In the genomic region with DNA sequence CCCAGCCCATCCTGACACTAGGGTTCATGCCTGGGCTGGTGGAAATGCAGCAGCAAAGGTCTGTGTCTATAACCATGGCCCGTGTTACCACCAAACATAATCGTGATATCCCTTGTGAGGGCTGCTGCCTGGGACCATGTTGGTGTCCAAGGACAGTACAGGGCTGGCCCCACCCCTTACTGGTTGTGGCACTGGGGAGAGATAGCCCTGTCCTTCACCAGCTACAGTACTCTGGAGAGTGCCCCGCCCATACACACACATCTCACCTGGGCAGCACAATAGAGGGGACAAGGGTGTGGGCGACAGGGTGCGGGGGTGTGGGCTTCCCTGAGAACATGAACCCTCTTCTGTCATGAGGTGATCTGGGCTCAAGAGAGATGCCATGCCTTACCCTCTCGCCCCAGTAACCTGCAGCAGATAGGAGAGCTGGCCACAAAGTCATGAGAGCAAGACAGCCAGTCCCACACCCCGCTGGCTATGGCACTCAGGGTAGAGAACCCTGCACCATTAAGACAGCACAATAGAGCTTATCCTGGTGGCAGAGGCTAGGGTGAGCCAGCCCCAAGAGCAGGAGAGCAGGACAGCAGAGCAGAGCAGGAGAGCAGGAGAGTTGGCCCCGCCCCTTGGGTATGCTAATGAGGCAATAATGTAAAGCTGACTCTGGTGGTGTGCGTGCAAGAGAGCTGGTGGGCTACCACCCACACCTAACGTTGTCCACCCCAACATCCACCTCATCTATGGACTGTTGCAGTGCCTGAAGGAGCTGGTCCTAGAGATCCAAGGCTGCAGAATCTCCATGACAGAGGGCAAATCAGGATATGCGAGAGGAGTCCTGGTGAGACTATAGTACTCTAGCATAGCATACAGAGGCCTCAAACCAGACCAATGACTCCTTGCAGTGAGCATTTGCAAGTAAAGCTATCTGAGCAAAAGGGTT, we compare ENCODE assay signal across 18 mouse cellular contexts. TPM values are rescaled to one million over a fixed set of nuclear protein-coding genes. Genes with fewer than 3 reads are reported as not detected.
DNase-seq lines count a peak whose midpoint lies in the region; ATAC-seq and TF ChIP-seq lines count a peak whose summit lies in the region.
"Had no signal": no experiment of that assay in that cellular context is flagged by ENCODE, and none has a peak within 500 bp of the region (broad histone marks: within the 10 kb centered on the region; RNA-seq: fewer than 3 reads in every experiment).

No protein-coding gene starts in this region.

- H3K36me3 ChIP-seq in hindbrain, embryonic 14.5 days (replicated peaks; ENCODE audit: control insufficient read depth, insufficient read depth) = no peaks in the 10 kb centered on the region
- no peaks in the 10 kb centered on the region for H3K36me3 ChIP-seq in hindbrain, postnatal 0 days (ENCODE audit: insufficient read depth, low read length)
- H3K36me3 ChIP-seq in ES-Bruce4 (ENCODE audit: control insufficient read depth, insufficient read depth, low read length, poor library complexity, severe bottlenecking) = no peaks in the 10 kb centered on the region
- no peaks in the 10 kb centered on the region for H3K36me3 ChIP-seq in midbrain, embryonic 14.5 days (ENCODE audit: control insufficient read depth, insufficient read depth, low read length)
- H3K36me3 ChIP-seq: embryonic facial prominence, embryonic 15.5 days; heart, embryonic 13.5 days; liver, embryonic 15.5 days had no signal

- no peak for DNase-seq in hindbrain, embryonic 14.5 days (ENCODE audit: low spot score)
- no peak for DNase-seq in hindbrain, postnatal 0 days (ENCODE audit: low spot score)
- DNase-seq in R1 (ENCODE audit: low read depth, low spot score) = peak; percentile 85
- DNase-seq in midbrain, embryonic 14.5 days = no peak
- DNase-seq in urinary bladder, postnatal 36 days (ENCODE audit: low spot score in 2 of 2) = no peak
- DNase-seq: adrenal gland, postnatal 10 days; cerebellum, adult 8-10 months; gastrocnemius, adult 2 months; heart, postnatal 4 days; kidney, adult 18-20 months; kidney, postnatal 25 days; lung, postnatal 10 days; right cerebral cortex, postnatal 14 days had no signal

- no peak for TF ChIP-seq POLR2A in ES-Bruce4 (IDR thresholded peaks at IDR 0.05; ENCODE audit: insufficient read depth, low read length)

- H3K27me3 ChIP-seq in hindbrain, embryonic 14.5 days (ENCODE audit: control insufficient read depth, insufficient read depth, low read length) = no peaks in the 10 kb centered on the region
- no peaks in the 10 kb centered on the region for H3K27me3 ChIP-seq in hindbrain, postnatal 0 days (ENCODE audit: insufficient read depth, low read length)
- no peaks in the 10 kb centered on the region for H3K27me3 ChIP-seq in ES-Bruce4 (ENCODE audit: control insufficient read depth, insufficient read depth, low read length, poor library complexity, severe bottlenecking)
- no peaks in the 10 kb centered on the region for H3K27me3 ChIP-seq in midbrain, embryonic 14.5 days (ENCODE audit: control insufficient read depth, insufficient read depth, low read length)
- H3K27me3 ChIP-seq: embryonic facial prominence, embryonic 15.5 days; heart, embryonic 13.5 days; liver, embryonic 15.5 days had no signal

- H3K4me1 ChIP-seq in hindbrain, embryonic 14.5 days (replicated peaks; ENCODE audit: control insufficient read depth, insufficient read depth, low read length) = no peaks in the 10 kb centered on the region
- H3K4me1 ChIP-seq in hindbrain, postnatal 0 days (ENCODE audit: insufficient read depth, low read length) = no peaks in the 10 kb centered on the region
- H3K4me1 ChIP-seq in ES-Bruce4 (ENCODE audit: control insufficient read depth, insufficient read depth, low read length) = peaks cover 4% of the 10 kb centered on the region
- H3K4me1 ChIP-seq in midbrain, embryonic 14.5 days (ENCODE audit: control insufficient read depth, insufficient read depth, low read length) = no peaks in the 10 kb centered on the region
- H3K4me1 ChIP-seq: embryonic facial prominence, embryonic 15.5 days; liver, embryonic 15.5 days had no signal

- TF ChIP-seq CTCF in hindbrain, postnatal 0 days (IDR thresholded peaks at IDR 0.05; ENCODE audit: low read depth) = no peak
- no peak for TF ChIP-seq CTCF in ES-Bruce4 (IDR thresholded peaks at IDR 0.05; ENCODE audit: low read depth, low read length)

- no peak for TF ChIP-seq EP300 in ES-Bruce4 (IDR thresholded peaks at IDR 0.05; ENCODE audit: insufficient read depth, low read depth, low read length)

- 67% methylated on average over 11 of the region's 11 CpGs for WGBS in hindbrain, embryonic 14.5 days
- 59% methylated on average over 11 of the region's 11 CpGs for WGBS in hindbrain, postnatal 0 days
- 66% methylated on average over 11 of the region's 11 CpGs for WGBS in midbrain, embryonic 14.5 days

- no peaks in the 10 kb centered on the region for H3K9me3 ChIP-seq in hindbrain, embryonic 14.5 days (ENCODE audit: control insufficient read depth, low read length)
- H3K9me3 ChIP-seq in hindbrain, postnatal 0 days (ENCODE audit: low read length) = no peaks in the 10 kb centered on the region
- no peaks in the 10 kb centered on the region for H3K9me3 ChIP-seq in ES-Bruce4 (replicated peaks; ENCODE audit: control insufficient read depth, insufficient read depth, low read length, poor library complexity, severe bottlenecking)
- no peaks in the 10 kb centered on the region for H3K9me3 ChIP-seq in midbrain, embryonic 14.5 days (ENCODE audit: control insufficient read depth, low read length)
- H3K9me3 ChIP-seq: embryonic facial prominence, embryonic 15.5 days; heart, embryonic 13.5 days; liver, embryonic 15.5 days had no signal

- no peak overlapping the region for H3K27ac ChIP-seq in hindbrain, embryonic 14.5 days
- no peak overlapping the region for H3K27ac ChIP-seq in hindbrain, postnatal 0 days
- H3K27ac ChIP-seq in ES-Bruce4 (ENCODE audit: insufficient read depth, low read length) = 0 out of 2 replicates have a peak overlapping the region, but pooled peaks have one; percentile 13
- no peak overlapping the region for H3K27ac ChIP-seq in midbrain, embryonic 14.5 days (replicated peaks; ENCODE audit: low read depth, low read length)
- H3K27ac ChIP-seq: embryonic facial prominence, embryonic 15.5 days; gastrocnemius, adult 2 months; heart, embryonic 13.5 days; liver, embryonic 15.5 days had no signal

- 0 out of 2 replicates have a peak, but pooled peaks have one; percentile 14 for ATAC-seq in hindbrain, embryonic 14.5 days (ENCODE audit: low FRiP score)
- no peak for ATAC-seq in hindbrain, postnatal 0 days
- ATAC-seq in midbrain, embryonic 14.5 days (ENCODE audit: low FRiP score, low TSS enrichment) = peak; percentile 46
- ATAC-seq in inflammation-experienced regulatory T-cells, adult 6 months = no peak

- no peak overlapping the region for H3K4me3 ChIP-seq in hindbrain, embryonic 14.5 days (replicated peaks; ENCODE audit: low read length)
- H3K4me3 ChIP-seq in hindbrain, postnatal 0 days (ENCODE audit: low read length) = no peak overlapping the region
- H3K4me3 ChIP-seq in ES-Bruce4 (ENCODE audit: low read depth, low read length) = no peak overlapping the region
- no peak overlapping the region for H3K4me3 ChIP-seq in midbrain, embryonic 14.5 days (replicated peaks; ENCODE audit: low read depth, low read length)
- H3K4me3 ChIP-seq: embryonic facial prominence, embryonic 15.5 days; gastrocnemius, adult 2 months; heart, embryonic 13.5 days; liver, embryonic 15.5 days had no signal

- no peak overlapping the region for H3K4me2 ChIP-seq in hindbrain, embryonic 14.5 days (replicated peaks)
- H3K4me2 ChIP-seq in hindbrain, postnatal 0 days (ENCODE audit: low read depth, low read length) = no peak overlapping the region
- no peak overlapping the region for H3K4me2 ChIP-seq in midbrain, embryonic 14.5 days (ENCODE audit: low read length)
- H3K4me2 ChIP-seq: embryonic facial prominence, embryonic 15.5 days; heart, embryonic 13.5 days; liver, embryonic 15.5 days had no signal

- no peak overlapping the region for H3K9ac ChIP-seq in hindbrain, embryonic 14.5 days
- no peak overlapping the region for H3K9ac ChIP-seq in hindbrain, postnatal 0 days (replicated peaks; ENCODE audit: low read length)
- H3K9ac ChIP-seq in ES-Bruce4 (ENCODE audit: low read depth, poor library complexity, severe bottlenecking) = no peak overlapping the region
- H3K9ac ChIP-seq in midbrain, embryonic 14.5 days (replicated peaks; ENCODE audit: low read length) = no peak overlapping the region
- H3K9ac ChIP-seq: embryonic facial prominence, embryonic 15.5 days; heart, embryonic 13.5 days; liver, embryonic 15.5 days had no signal

RNA-seq across cellular contexts. Expression of a gene that starts 12.7 kb away (rescaled TPM):
- polyA plus RNA-seq in hindbrain, embryonic 14.5 days (2014; fragmentation: Nextera tagmentation; extraction: Ambion mirVana) = 17.8 and 18.8 TPM in 2 replicates
- 14.7 and 15.9 TPM in 2 replicates for total RNA-seq in hindbrain, postnatal 0 days (2014; rRNA removed)
- polyA plus RNA-seq in hindbrain, postnatal 0 days (2015; fragmentation: Nextera tagmentation; extraction: Ambion mirVana) = 6.0 and 6.4 TPM in 2 replicates
- polyA plus RNA-seq in ES-Bruce4 (2011; ENCODE audit: insufficient read depth, insufficient read length, low read depth, missing spikeins) = 15.9 and 16.5 TPM in 2 replicates
- polyA plus RNA-seq in midbrain, embryonic 14.5 days (2014; fragmentation: Nextera tagmentation; extraction: Ambion mirVana) = 25.7 and 25.8 TPM in 2 replicates
- not detected for polyA plus RNA-seq in inflammation-experienced regulatory T-cells, adult 6 months (2017; shearing (Covaris generic))

Comparison
In these comparisons a context has a peak if more than half of its experiments do, and no peak if none do; other contexts are left out.
1. ATAC-seq: peak in hindbrain, embryonic 14.5 days (single experiment) and midbrain, embryonic 14.5 days (single experiment); none in hindbrain, postnatal 0 days (single experiment) and inflammation-experienced regulatory T-cells, adult 6 months (single experiment).